9 mouse cellular contexts compared by ENCODE assay signal in the genomic region with DNA sequence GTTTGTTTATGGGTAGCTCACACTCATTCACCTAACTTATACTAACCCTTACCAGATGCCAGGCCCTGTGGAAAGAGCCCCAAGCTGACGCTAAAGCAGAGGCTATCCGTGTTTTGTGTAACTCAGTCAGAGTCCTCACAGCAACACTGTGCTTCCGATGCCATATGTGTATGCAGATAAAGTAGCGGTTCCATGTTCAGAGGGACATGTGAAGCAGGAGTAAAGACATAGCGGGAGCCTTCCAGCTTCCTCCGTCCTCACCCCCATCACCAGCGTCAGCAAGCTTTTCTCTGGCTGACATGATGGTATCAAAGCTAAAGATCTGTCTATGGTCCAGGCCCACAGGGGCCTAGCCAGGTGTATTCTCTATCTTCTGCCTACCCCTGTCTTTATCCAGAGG. TPM values are rescaled to one million over a fixed set of nuclear protein-coding genes. Genes with fewer than 3 reads are reported as not detected.
A peak's percentile ranks its signal among the peaks of the same experiment; 100 is the strongest.
DNase-seq lines count a peak whose midpoint lies in the region; ATAC-seq and TF ChIP-seq lines count a peak whose summit lies in the region.
"Had no signal": no experiment of that assay in that cellular context is flagged by ENCODE, and none has a peak within 500 bp of the region (broad histone marks: within the 10 kb centered on the region; RNA-seq: fewer than 3 reads in every experiment).

No protein-coding gene starts in this region.

- peak overlapping the region; percentile 76 for H3K4me2 ChIP-seq in lung, embryonic 14.5 days
- peak overlapping the region; percentile 99 for H3K4me2 ChIP-seq in limb, embryonic 13.5 days (replicated peaks)
- H3K4me2 ChIP-seq in neural tube, embryonic 14.5 days (ENCODE audit: low read depth, low read length) = peak overlapping the region; percentile 97

- no peaks in the 10 kb centered on the region for H3K27me3 ChIP-seq in lung, embryonic 14.5 days (ENCODE audit: insufficient read depth, low read length)
- H3K27me3 ChIP-seq in erythroblast, embryonic 14.5 days (ENCODE audit: control insufficient read depth) = no peaks in the 10 kb centered on the region
- H3K27me3 ChIP-seq in limb, embryonic 13.5 days = no peaks in the 10 kb centered on the region
- no peaks in the 10 kb centered on the region for H3K27me3 ChIP-seq in neural tube, embryonic 14.5 days (ENCODE audit: control insufficient read depth, insufficient read depth, low read length)

- H3K4me1 ChIP-seq in lung, embryonic 14.5 days (ENCODE audit: insufficient read depth) = peaks cover 71% of the 10 kb centered on the region
- peaks cover 88% of the 10 kb centered on the region for H3K4me1 ChIP-seq in erythroblast, embryonic 14.5 days (ENCODE audit: control insufficient read depth)
- H3K4me1 ChIP-seq in limb, embryonic 13.5 days = peaks cover 84% of the 10 kb centered on the region
- H3K4me1 ChIP-seq in neural tube, embryonic 14.5 days (ENCODE audit: control insufficient read depth, insufficient read depth, low read length) = peaks cover 45% of the 10 kb centered on the region

- TF ChIP-seq CTCF in lung, embryonic 14.5 days (IDR thresholded peaks at IDR 0.05; ENCODE audit: low read depth) = no peak

- no peak for DNase-seq in lung, embryonic 14.5 days
- DNase-seq in lung, postnatal 4 days = no peak
- no peak for DNase-seq in cerebellum, postnatal 25 days
- no peak for DNase-seq in lung, adult 18-20 months
- no peak for DNase-seq in ovary, postnatal 36 days (ENCODE audit: low spot score)
- DNase-seq: cerebellum, postnatal 36 days had no signal

- H3K4me3 ChIP-seq in lung, embryonic 14.5 days (ENCODE audit: low read depth, low read length) = peak overlapping the region; percentile 82
- H3K4me3 ChIP-seq in erythroblast, embryonic 14.5 days (replicated peaks) = peak overlapping the region; percentile 88
- H3K4me3 ChIP-seq in limb, embryonic 13.5 days = peak overlapping the region; percentile 80; the same call in 1 of the 2 replicates
- H3K4me3 ChIP-seq in neural tube, embryonic 14.5 days (ENCODE audit: low read depth, low read length) = no peak overlapping the region; the same call in 1 of the 2 replicates

- no peaks in the 10 kb centered on the region for H3K9me3 ChIP-seq in lung, embryonic 14.5 days (ENCODE audit: low read depth, low read length)
- H3K9me3 ChIP-seq in erythroblast, embryonic 14.5 days (ENCODE audit: control insufficient read depth, low read length) = peaks cover 9% of the 10 kb centered on the region
- no peaks in the 10 kb centered on the region; the same call in 1 of the 2 replicates for H3K9me3 ChIP-seq in limb, embryonic 13.5 days
- no peaks in the 10 kb centered on the region for H3K9me3 ChIP-seq in neural tube, embryonic 14.5 days (ENCODE audit: control insufficient read depth, low read length)

- 55% methylated on average over 7 of the region's 7 CpGs for WGBS in lung, embryonic 14.5 days
- 35% methylated on average over 7 of the region's 7 CpGs for WGBS in limb, embryonic 13.5 days
- 55% methylated on average over 7 of the region's 7 CpGs for WGBS in neural tube, embryonic 14.5 days

- no peak overlapping the region for H3K27ac ChIP-seq in lung, embryonic 14.5 days (ENCODE audit: low read depth)
- H3K27ac ChIP-seq in limb, embryonic 13.5 days = no peak overlapping the region
- H3K27ac ChIP-seq in neural tube, embryonic 14.5 days (ENCODE audit: low read depth, low read length) = no peak overlapping the region

- ATAC-seq in lung, embryonic 14.5 days (ENCODE audit: insufficient read depth) = no peak
- ATAC-seq in limb, embryonic 13.5 days (ENCODE audit: low FRiP score, low read depth) = no peak
- no peak for ATAC-seq in neural tube, embryonic 14.5 days (ENCODE audit: low read depth)

- 0 out of 2 replicates have a peak, but pooled peaks cover 5% of the 10 kb centered on the region for H3K36me3 ChIP-seq in lung, embryonic 14.5 days (ENCODE audit: insufficient read depth)
- peaks cover 66% of the 10 kb centered on the region for H3K36me3 ChIP-seq in erythroblast, embryonic 14.5 days (ENCODE audit: control insufficient read depth)
- peaks cover 7% of the 10 kb centered on the region; the same call in 1 of the 2 replicates for H3K36me3 ChIP-seq in limb, embryonic 13.5 days
- H3K36me3 ChIP-seq in neural tube, embryonic 14.5 days (ENCODE audit: control insufficient read depth, insufficient read depth, low read length) = no peaks in the 10 kb centered on the region

- peak overlapping the region; percentile 95; the same call in 1 of the 2 replicates for H3K9ac ChIP-seq in lung, embryonic 14.5 days
- peak overlapping the region; percentile 43; the same call in 1 of the 2 replicates for H3K9ac ChIP-seq in limb, embryonic 13.5 days
- H3K9ac ChIP-seq in neural tube, embryonic 14.5 days (replicated peaks; ENCODE audit: low read depth, low read length) = 0 out of 2 replicates have a peak overlapping the region, but pooled peaks have one; percentile 21

RNA-seq across cellular contexts. Expression of a gene that starts 27.5 kb away (rescaled TPM):
- 11.3 and 12.3 TPM in 2 replicates for polyA plus RNA-seq in lung, embryonic 14.5 days (2014; fragmentation: Nextera tagmentation; extraction: Ambion mirVana)
- 2.1 and 2.8 TPM in 2 replicates for polyA plus RNA-seq in erythroblast, embryonic 14.5 days (2012)
- polyA plus RNA-seq in limb, embryonic 13.5 days (2015; fragmentation: Nextera tagmentation; extraction: Ambion mirVana) = 8.9 and 9.9 TPM in 2 replicates
- polyA plus RNA-seq in neural tube, embryonic 14.5 days (2014; fragmentation: Nextera tagmentation; extraction: Ambion mirVana) = 4.2 and 4.5 TPM in 2 replicates

RNA-seq across cellular contexts. Expression of a gene that starts 42.9 kb away (rescaled TPM):
- polyA plus RNA-seq in lung, embryonic 14.5 days (2014; fragmentation: Nextera tagmentation; extraction: Ambion mirVana) = 0.68 and 0.79 TPM in 2 replicates
- 0.02 and 0.03 TPM in 2 replicates for polyA plus RNA-seq in erythroblast, embryonic 14.5 days (2012)
- 1.0 and 1.4 TPM in 2 replicates for polyA plus RNA-seq in limb, embryonic 13.5 days (2015; fragmentation: Nextera tagmentation; extraction: Ambion mirVana)
- polyA plus RNA-seq in neural tube, embryonic 14.5 days (2014; fragmentation: Nextera tagmentation; extraction: Ambion mirVana) = 3.4 and 3.9 TPM in 2 replicates

Comparison
In these comparisons a context has a peak if more than half of its experiments do, and no peak if none do; other contexts are left out.
1. H3K9ac ChIP-seq: peak in every context shown above with its lines; median percentile 95 in lung, embryonic 14.5 days; 43 in limb, embryonic 13.5 days; 21 in neural tube, embryonic 14.5 days.